Mouse (Mus musculus) large intestine, adult 2 months (tissue): Measurements from ENCODE around the gene Kcnd1. TPM values are rescaled to one million over a fixed set of nuclear protein-coding genes. Genes with fewer than 3 reads are reported as not detected.
"Not testable (repeated sequence)": the region's sequence is repeated elsewhere in the genome, so short reads cannot be mapped to it uniquely, and the experiment has no call there.

Experiments
- DNase-seq: peaks from one replicate; pipeline ENCODE4 v3.0.0-alpha.2; 2012; ENCODE audit warnings: low read depth, low spot score
- WGBS: fragments of 180-500 bp; shearing (Covaris S2); methylation state at CpG from one replicate; pipeline ENCODE4 v1.1.7; 2018; 5-methylcytosine and 5-hydroxymethylcytosine counted together
- polyA plus RNA-seq: library from polyadenylated mRNA; depleted of rRNA; stranded (reverse); fragments of >200 nt; gene quantifications from 2 replicates; pipeline ENCODE4 v1.2.3, GENCODE M21; 2012; rRNA removed

Gene Kcnd1
- polyA plus RNA-seq = 1.0 and 1.2 TPM in 2 replicates

GRCm38 (mm10) chrX:7821865-7822779, at the start of gene Kcnd1:
Gene Kcnd1, plus strand, starts transcription at chrX:7822289.
- 17% methylated on average over 24 of the region's 24 CpGs for WGBS
- no peak for DNase-seq

DNA sequence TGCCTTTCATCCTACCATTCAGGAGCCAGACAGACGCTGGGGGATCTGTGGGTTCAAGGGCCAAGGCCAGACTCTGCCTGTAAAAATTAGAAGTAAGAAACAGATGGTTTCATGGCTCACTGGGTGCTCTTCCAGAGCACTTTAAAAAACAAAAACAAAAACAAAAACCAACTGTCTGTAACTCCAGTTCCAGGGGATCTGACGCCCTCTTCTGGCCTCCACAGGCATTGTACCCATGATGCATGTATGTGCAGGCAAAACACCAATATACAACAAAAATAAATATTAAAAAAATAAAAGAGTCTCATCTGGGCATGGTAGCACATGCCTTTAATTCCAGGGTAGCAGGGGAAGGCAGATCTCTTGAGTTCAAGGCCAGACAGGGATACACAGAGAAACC, 49.3 kb upstream of the Kcnd1 start:
- 40% methylated on average over 2 of the region's 2 CpGs for WGBS
- DNase-seq = no peak

DNA sequence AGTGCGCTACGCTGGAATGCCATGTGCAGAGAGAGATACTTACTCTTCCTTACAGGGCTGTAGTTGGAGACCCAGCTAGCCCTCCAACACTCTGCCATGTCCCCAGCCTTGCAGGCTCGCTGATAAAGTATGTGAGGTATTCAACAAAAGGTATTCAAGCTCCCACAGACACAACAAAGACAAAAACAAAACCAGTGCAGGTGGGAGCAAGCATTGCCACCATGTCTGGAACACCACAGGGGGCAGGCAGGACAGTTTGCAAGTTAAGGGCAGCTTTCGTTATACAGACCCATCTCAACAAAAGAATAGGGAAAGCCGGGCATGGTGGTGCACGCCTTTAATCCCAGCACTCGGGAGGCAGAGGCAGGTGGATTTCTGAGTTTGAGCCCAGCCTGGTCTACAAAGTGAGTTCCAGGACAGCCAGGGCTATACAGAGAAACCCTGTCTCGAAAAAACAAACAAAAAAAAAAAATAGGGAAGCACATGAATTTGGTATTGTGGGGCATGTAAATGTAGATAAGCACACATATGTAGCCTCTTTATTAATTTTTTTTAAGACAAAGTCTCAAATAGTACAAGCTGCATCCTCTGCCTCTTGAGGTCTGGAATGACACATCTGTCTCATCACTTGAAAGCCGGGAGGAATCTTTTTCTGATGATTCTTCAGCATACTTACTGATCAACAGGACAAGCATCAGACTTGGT, 46.4 kb upstream of the Kcnd1 start:
- WGBS = 71% methylated on average over 9 of the region's 9 CpGs
- no peak for DNase-seq

- 35% methylated on average over 8 of the region's 8 CpGs for WGBS
- DNase-seq = no peak
Measured at GRCm38 (mm10) chrX:7776329-7777082, 45.6 kb upstream of the Kcnd1 start.

DNA sequence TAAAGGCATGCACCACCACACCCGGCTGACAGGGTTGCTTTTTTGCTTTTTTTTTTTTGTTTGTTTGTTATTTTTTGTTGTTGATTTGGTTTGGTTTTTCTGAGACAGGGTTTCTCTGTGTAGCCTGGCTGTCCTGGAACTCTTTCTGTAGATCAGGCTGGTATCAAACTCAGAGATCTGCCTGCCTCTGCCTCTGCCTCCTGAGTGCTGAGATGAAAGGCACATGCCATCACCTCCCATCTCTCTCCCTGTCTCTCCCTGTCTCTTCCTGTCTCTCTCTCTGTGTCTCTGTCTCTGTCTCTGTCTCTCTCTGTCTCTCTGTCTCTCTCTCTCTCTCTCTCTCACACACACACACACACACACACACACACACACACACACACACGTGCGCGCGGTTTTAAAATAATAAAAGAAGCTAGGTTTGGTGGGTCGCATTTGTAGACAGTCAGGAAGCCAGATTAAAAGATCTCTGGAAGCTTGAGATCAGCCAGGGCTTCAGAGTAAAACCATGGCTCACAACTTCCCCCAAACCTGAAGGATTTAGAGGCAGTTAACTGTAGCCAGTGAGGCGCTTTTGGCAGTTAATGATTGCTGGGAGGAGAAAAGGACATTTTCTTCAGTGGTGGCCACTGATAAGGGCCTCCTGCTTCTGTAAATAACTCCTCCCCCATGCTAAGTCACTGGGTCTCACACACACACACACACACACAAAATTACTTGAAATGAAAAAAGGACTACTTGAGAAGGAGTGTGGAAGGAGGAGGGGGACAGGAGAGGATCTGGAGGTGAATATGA, 43.4 kb upstream of the Kcnd1 start:
- no peak for DNase-seq
- 65% methylated on average over 7 of the region's 7 CpGs for WGBS

GRCm38 (mm10) chrX:7779294-7779693, 42.8 kb upstream of the Kcnd1 start:
- DNase-seq = no peak
- 20% methylated on average over 3 of the region's 3 CpGs for WGBS

DNA sequence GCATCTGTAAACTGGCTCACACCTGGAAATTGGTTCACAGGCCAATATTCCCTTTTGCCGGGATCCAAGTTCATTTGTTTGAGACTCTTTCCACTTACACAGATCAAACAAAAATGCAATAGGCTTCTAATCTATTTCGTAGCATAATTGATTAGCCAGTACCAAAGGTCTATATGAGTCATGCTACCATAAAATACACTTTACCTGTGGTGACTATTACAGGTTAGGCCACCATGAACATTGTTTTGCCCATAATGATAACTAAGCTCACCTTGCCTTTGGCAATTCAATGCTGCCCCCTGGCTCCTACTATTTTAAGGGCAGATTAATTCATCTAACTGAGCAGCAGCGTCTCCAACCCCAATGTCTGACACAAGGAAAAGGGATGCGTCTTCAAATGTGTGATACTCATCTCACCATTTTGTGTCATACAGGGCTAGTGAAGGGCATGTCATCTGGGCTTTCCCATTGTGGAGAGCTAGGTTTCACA, 39.4 kb upstream of the Kcnd1 start:
- no peak for DNase-seq
- 53% methylated on average over 4 of the region's 4 CpGs for WGBS

DNA sequence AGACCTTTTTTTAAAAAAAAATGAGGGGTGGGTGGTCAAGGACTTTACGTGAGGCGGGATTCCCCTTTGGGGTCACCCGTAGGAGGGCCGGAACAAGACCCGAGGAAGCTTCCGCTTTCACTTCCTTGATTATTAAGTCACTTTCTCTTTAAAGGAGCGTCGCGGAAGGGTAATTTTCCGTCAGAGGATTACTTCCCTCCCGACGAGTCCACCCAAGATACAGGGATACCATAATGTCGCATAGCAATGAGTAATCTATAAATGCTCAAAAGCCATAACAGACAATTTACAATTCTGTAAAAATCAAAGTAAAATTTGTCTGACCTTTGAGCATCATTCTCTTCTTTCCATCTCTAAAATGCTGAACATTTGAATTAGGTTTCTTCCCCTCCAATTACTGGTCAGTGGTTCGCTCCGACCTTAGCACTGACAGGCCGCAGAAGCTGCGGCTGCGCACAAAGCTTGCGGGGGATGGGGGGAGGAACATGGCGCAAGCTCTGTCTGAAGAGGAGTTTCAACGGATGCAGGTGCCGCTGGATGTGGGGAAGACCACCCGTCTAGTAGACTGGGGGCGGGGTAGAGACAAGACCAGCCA, 32.5 kb upstream of the Kcnd1 start, which contains the start of gene Gripap1:
Gene Gripap1 (plus strand): TSS at position 224 of the 595 bp plus-strand sequence.
- WGBS = 12% methylated on average over 24 of the region's 24 CpGs
- peak; percentile 39 for DNase-seq

DNA sequence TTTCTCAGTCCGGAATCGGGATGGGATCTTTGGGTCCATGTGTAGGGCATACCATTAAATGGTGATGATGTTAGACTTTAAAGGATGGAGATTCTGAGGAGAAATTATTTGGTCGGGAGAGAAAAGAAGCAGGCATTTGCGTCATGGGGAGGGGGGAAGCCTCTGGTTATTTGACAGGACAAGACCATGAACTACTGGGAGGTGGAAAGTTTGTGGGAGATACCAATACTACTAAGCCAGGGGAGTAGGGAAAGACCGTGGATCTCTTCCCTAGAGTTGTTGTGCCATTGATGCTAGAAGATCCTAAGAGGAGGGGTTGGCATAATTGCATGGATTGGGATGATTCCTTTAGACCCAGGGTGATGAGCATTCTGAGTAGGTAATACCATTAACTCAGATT, 31.8 kb upstream of the Kcnd1 start:
- DNase-seq = no peak
- WGBS = 22% methylated on average over 5 of the region's 5 CpGs

GRCm38 (mm10) chrX:7793361-7793760, 28.7 kb upstream of the Kcnd1 start:
- 50% methylated on average over 3 of the region's 3 CpGs for WGBS
- no peak for DNase-seq

DNA sequence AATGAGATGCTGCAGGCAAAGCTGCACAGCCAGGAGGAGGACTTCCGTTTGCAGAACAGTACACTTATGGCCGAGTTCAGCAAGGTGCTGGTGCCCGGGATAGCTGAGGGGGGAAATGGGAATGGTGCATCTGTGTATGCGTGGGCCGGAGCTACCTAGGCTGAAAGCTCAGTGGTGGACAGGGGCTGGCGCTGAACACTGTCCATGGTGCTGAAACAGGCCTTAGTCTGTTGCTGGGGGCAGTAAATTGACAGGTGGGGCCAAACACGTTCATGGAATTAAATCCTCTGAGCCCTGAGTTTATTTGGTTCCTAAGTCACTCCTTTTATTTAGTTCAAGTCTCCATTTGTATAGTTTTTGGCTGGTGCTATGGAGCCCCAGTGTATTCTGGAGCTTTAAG, 27.1 kb upstream of the Kcnd1 start:
- DNase-seq = no peak
- 24% methylated on average over 7 of the region's 7 CpGs for WGBS

- 54% methylated on average over 3 of the region's 3 CpGs for WGBS
- no peak for DNase-seq
Measured at GRCm38 (mm10) chrX:7797327-7797726, 24.8 kb upstream of the Kcnd1 start.

- DNase-seq = not testable (repeated sequence)
- 80% methylated on average over 2 of the region's 2 CpGs for WGBS
Measured at GRCm38 (mm10) chrX:7802157-7802556, 19.9 kb upstream of the Kcnd1 start.

DNA sequence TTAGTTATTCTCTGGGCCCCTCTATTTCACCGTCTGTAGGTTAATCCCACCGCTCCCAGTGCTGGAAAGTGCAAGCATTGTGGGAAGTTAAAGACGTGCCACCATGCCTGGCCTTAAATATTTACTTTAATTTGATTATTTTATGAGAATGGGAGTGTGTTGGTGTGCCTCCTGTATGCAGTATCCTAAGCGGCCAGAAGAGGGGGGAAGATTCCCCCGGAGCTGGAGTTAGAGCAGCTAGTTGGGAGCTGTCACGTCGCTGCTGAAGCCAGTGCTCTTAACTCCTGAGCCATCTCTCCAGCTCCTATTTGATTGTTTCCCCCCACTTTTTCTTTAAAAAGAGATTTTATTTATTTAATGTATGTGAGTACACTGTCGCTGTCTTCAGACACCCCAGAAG, 7.1 kb upstream of the Kcnd1 start:
- not testable (repeated sequence) for DNase-seq

GRCm38 (mm10) chrX:7837146-7837545, 15.1 kb downstream of the Kcnd1 start:
- no peak for DNase-seq
- 71% methylated on average over 1 of the region's 1 CpGs for WGBS

More for the DNA sequence above, 7.1 kb upstream of the Kcnd1 start:
- WGBS = 40% methylated on average over 8 of the region's 8 CpGs

- DNase-seq = no peak
- 21% methylated on average over 7 of the region's 7 CpGs for WGBS
Measured at GRCm38 (mm10) chrX:7840842-7841162, 18.7 kb downstream of the Kcnd1 start.

DNA sequence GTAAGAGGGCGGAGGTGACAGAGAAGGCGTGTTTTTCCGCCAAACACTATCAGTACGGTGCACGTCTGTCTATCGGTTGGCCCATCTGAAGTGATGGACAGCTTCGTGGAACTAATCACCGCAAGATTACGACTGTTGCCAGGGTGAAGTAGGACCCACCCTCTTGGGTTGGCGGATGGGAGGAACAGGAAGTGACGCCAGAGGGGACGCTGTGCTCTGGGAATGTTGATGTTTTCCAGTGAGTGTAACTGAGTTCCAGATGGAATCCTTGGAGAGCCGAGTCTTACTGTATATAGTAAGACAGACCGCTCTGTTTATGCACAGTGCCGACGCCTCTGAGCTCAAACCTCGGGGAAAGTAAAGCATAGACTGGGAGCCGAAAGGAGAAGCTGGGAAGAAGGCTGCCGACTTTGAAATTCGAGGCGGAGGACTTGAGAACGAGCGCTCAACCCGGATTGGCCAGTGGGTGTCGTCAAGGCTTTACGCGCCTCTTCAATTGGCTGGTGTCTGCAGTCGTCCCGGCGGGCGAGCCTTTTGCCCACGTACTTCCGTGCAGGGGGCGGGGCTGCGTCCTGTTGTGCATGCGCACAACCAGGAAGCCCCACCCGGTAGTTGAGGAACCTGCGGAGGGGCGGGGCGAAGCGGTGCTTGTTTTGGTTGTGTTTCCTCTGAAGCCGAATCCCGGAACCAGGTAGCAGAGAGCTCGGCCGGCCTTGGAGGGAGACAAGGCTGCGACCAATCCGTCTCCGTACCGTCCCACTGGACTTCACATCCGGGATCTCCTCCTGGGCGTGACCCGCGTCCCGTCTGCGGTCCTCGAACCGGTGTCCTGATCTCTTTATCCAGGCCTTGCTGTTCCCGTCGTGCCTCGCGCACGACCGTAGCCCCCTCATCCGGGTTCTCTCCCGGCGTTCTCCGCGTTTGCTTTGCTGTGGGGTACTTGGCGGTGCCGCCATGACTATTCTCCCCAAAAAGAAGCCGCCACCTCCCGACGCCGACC, 19.4 kb downstream of the Kcnd1 start, which contains the start of gene Otud5:
Gene Otud5 (plus strand): TSS at position 202 of the 1,000 bp plus-strand sequence.
- 16% methylated on average over 71 of the region's 74 CpGs for WGBS
- peak; percentile 59 for DNase-seq

- no peak for DNase-seq
- 18% methylated on average over 41 of the region's 42 CpGs for WGBS
Measured at GRCm38 (mm10) chrX:7842318-7842717, 20.2 kb downstream of the Kcnd1 start.
